Mouse (Mus musculus) heart, postnatal 36 days (tissue): Measurements from ENCODE around the gene Camk2g. TPM values are rescaled to one million over a fixed set of nuclear protein-coding genes. Genes with fewer than 3 reads are reported as not detected.

ENCODE experiments used
- DNase-seq, 2 experiments: peaks; one replicate each; pipeline ENCODE4 v3.0.0; 2021 to 2022
- intact Hi-C: fragments of 180-260 bp; cut with DNase I; formaldehyde crosslinking; loops from one replicate; pipeline ENCODE4 v1.15.1; 2025
- total RNA-seq, 2 experiments: library from RNA; stranded (reverse); gene quantifications; 2 replicates each; pipeline ENCODE4 v1.2.3; 2021

The Camk2g gene
- total RNA-seq, 2 experiments from 2014 or later, result 51.4 to 52.8 TPM

GRCm38 (mm10) chr14:20789593-20789992 lies 4.3 kb downstream of the Camk2g start:
- intact Hi-C loops, result no loop called here

GRCm38 (mm10) chr14:20788151-20788550 lies 5.7 kb downstream of the Camk2g start:
- intact Hi-C loops, result no loop called here
- no peak for DNase-seq

More at GRCm38 (mm10) chr14:20789593-20789992, 4.3 kb downstream of the Camk2g start:
- DNase-seq, result no peak

GRCm38 (mm10) chr14:20786611-20787015 lies 7.3 kb downstream of the Camk2g start:
- intact Hi-C loops, result no loop called here
- peak in 1 of 2 experiments; percentile 42 for DNase-seq

DNA sequence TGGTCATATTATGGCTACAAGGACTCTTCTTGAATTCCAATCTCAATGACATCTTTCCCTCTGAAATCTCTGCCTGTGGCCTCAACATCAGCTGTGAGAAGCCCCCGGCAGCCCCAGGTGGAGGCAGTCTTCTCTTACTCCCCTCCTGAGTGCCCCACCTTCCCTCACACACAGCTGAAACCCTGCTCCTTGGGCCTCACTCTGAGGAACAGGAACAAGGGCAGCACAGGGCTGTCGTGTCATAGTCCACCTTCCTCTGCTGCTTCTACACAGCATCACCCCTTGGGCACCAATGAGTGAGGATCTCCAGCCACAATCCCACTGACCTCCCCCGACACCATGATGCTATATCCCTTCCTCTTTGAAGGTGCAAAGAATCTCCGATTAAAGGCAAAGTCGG lies 7.9 kb downstream of the Camk2g start:
- no peak for DNase-seq
- intact Hi-C loops, result no loop called here

DNA sequence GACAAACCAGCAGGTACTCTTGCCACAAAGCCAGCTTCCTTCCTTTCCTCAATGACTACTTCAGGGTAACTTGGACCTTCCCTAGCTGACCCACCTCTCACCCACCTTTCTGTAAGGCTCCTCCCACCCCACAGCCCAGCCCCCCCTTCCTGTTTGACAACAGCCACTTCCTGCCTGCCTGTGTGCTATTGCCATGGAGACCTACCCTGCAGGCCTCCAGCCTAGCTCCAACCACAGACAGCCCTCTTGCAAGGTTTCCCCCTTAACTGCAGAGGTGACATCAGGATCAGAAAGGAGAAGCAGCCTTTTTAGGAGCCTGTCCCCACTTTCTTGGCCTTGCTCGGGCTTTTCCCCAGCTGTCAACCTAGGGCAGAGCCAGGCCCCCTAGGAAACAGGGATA lies 8.7 kb downstream of the Camk2g start:
- intact Hi-C loops, result no loop called here
- DNase-seq, result no peak

DNA sequence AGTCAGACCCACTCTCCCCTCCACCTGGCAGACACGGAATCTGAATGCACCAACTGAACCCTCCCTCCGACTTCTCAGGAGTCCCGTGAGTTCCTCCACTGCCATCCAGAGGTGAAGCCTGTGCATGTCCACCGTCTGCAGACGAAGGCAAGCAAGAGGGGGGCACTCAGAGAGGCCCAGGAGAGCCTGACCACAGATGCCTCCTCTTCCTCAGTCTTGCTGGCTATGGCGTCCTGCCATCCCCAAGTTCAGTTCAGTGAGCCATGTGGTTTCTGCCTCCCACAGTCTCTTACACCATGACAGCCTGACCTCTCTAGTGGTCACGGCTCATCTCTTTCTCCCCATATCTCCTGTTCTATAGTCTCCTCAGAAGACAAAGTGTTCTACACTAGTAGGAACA lies 9.2 kb downstream of the Camk2g start:
- no peak for DNase-seq
- intact Hi-C loops, result no loop called here

DNA sequence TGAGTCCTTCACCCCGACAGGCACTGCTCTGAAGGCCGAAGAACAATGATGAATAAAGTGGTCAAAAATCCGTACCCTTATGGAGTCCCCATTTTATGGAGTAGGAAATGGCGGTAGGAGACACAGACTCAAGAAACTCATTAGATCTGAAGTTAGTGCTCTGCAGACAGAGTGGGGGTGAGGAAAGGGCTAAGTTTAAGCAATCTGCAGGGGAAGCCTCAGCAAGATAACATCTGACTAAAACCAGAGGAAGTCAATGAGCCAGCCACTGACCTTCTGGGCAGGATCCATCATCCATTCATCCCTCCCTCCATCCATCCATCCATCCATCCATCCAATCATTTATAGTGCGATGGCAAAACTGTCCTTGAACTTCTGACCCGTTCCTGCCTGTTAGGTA lies 10.4 kb downstream of the Camk2g start:
- intact Hi-C loops, result no loop called here
- no peak for DNase-seq

GRCm38 (mm10) chr14:20782860-20783259 lies 11.0 kb downstream of the Camk2g start:
- intact Hi-C loops, result no loop called here
- no peak for DNase-seq

DNA sequence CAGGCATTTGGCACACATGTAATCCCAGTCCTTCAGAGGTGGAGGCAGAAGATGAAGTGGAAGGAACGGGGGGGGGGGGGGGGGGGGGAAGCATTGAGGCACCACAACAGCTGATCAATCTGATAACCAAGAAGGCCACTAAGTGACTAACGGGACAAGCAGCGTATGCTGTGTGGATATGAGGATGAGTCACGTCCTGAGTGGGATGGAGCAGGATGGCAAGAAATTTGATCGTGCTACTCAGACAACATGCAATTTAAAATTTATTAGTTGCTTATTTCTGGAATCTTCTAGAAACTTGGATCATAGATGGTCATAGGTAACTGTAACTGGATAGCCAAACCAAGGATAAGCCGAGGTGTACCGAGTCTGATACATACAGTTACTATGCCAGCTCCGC lies 13.7 kb downstream of the Camk2g start:
- DNase-seq, result no peak
- intact Hi-C loops, result no loop called here

DNA sequence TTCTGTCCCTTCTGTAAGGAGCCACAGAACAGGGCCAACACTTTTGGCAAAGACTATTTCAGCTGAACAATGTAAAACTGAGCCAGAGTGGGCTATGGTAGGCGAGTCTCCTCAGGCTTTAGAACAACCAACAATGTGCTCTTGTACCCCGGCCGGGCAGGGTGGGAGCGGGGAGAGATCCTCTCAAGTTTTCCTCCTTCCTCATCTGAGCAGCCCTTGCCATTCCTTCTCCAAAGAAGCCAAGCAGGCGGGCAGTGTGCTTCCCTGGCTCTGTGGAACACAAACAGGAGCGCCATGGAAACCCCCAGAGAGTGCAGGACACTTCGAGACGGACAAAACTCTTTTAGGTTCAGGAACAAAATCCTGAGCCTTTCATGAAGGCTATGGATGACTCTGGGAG lies 15.4 kb downstream of the Camk2g start:
- no peak for DNase-seq
- intact Hi-C loops, result no loop called here

GRCm38 (mm10) chr14:20775661-20776060 lies 18.2 kb downstream of the Camk2g start:
- intact Hi-C loops, result no loop called here
- no peak for DNase-seq

DNA sequence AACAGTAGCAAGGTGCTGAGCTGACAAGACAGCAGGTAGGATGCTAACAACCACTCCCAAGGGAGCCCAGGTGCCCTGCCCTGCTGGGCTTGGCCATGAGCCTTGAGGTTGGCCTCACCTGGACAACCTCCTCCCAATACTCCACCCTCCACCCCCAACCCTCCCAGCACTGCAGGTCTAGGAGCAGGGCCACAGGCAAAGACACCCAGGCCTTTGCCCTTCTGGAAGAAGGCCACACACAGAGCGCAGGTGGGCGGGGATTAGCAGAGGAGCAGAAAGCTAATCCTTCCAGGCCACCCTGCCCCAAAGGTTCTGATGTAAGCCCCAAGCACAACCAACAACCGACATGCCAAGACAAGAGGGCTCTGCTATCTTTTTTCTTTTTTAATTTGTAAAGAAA lies 20.5 kb downstream of the Camk2g start:
- intact Hi-C loops, result no loop called here
- DNase-seq, result no peak

DNA sequence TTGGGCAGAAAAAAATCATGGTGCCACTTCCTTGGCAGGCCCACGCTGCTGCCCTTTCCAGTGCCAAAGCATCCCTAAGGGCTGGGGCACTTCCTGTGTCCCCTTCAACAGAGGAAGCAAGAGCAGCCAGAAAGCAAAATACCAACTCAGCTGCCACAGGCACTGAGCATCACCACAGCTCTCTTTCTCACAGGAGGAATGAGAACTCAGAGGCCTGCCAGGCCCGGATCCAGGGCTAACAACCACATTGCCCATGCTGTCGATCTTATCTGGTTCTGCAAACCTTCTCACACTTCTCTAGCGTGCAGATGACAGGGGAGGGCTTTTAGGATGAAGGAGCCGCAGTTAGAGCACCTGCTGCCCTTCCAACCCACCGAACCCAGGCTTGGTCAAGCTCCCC lies 21.1 kb downstream of the Camk2g start:
- intact Hi-C loops, result no loop called here
- DNase-seq, result no peak

DNA sequence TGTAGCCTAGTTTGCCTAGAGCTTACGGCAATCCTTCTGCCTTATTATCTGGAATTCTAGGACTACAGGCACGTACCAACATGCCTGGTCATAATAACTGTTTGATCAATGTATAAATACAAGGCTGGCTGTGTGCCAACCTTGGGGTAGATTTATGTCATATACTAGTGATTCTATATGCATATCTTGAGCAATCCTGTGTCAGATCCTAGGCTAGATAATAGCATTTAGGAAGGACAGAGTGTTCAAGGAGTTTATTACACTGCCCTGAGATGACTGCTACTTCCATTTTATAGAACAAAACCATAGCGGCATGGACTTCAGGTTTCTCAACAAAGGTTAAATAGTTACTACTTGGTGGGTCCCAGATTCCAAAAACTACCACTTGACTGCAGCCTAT lies 21.9 kb downstream of the Camk2g start:
- intact Hi-C loops, result no loop called here
- DNase-seq, result no peak

DNA sequence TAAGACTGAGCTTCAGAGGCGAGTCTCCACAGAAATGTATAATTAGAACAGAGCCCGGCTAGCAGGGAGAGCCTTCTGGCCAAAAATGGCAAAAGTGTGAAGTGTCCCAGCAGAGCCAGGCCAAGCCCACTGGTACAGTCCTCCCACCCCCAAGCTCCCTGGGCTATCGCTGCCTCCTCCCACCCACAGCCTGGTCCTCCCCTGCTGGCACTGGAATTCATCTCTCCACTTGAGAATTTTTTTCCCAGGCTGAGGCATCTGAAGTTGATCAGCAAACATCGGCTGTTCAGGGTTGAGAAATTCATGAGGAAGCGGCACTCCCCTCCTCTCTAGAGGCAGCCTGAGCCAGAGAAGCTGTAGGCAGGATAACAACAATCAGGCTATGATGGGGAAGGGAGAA lies 25.3 kb downstream of the Camk2g start:
- peak; percentile 28 to 32 for DNase-seq
- intact Hi-C loops, result no loop called here

- DNase-seq, result no peak
Observed at GRCm38 (mm10) chr14:20767936-20768335, 26.0 kb downstream of the Camk2g start.

GRCm38 (mm10) chr14:20765642-20766258 lies 28.1 kb downstream of the Camk2g start:
- peak; percentile 93 to 96 for DNase-seq
- intact Hi-C loops, result loop anchor here (1.0 kb wide), 2 partner anchors 34 to 108 kb away; no protein-coding TSS in a partner anchor

More at GRCm38 (mm10) chr14:20767936-20768335, 26.0 kb downstream of the Camk2g start:
- intact Hi-C loops, result no loop called here

GRCm38 (mm10) chr14:20764942-20765341 lies 28.9 kb downstream of the Camk2g start:
- intact Hi-C loops, result no loop called here
- DNase-seq, result no peak

DNA sequence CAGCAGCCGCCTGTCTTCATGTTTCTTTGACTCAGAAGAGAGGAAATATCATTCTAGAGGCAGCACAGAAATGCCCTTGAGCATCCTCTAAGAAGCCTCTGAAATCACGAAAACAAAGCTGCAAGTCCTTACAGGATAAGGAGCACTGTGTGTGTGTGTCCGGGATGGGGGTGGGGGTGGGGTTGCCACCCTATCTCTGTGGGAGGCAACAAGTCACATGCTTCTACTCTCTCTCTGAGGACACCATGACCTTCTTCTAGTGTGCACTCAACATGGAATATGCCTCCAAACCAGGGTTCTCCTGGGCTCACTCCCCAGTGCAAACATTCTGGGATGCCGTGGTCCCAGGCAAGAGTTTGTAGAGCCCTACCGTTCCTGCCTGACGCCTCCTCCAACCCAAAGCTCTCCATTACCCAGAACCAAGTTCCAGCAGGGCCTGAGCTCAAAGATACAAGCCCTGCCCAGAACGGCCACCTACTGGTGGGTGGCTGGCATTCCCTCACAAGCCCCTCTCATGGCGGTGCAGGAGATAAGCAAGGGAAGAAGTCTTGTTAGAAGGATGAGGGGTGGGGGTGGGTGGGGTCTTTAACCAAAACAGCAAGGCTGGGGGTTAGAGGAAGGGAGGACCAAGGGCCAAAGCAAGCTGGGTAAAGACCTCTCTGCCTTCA lies 35.0 kb downstream of the Camk2g start:
- DNase-seq, result no peak
- intact Hi-C loops, result loop anchor here (2.0 kb wide), 1 partner anchor 14 kb away; no protein-coding TSS in a partner anchor

DNA sequence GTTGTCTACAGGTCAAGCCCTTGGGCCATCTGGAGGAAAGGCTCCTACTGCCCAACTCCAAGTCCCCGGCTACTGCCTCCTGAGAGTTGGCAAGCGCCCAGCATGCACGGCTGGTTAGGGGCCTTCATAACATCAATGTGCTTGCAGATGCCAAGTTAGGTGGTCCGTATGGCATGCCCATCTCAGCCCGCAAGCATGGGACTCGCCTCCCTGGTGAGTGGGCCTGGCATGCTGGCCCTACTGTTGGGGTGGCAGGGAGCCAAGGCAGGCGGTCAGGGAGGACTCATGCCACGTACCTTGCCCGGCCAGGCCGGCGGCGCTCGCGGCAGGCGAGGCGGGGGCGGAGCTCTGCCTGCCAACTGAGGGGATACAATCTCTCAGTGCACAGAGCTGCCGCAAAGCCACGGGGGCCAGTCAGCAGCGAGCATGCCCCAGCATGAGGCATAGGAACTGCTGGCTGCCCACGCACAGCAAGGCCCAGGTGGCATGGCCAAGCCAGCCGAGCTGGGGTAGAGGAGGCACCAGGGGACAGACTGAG lies 36.4 kb downstream of the Camk2g start:
- DNase-seq, result peak; percentile 31 to 42
- intact Hi-C loops, result loop anchor here (2.0 kb wide), 1 partner anchor 19 kb away; no protein-coding TSS in a partner anchor

- DNase-seq, result no peak
- intact Hi-C loops, result no loop called here
Observed at GRCm38 (mm10) chr14:20753792-20754191, 40.1 kb downstream of the Camk2g start.

GRCm38 (mm10) chr14:20750503-20750902 lies 43.4 kb downstream of the Camk2g start:
- no peak for DNase-seq
- intact Hi-C loops, result no loop called here
